Mouse (Mus musculus) hindbrain, embryonic 15.5 days (tissue): ENCODE data around the gene Nell1. TPM values are rescaled to one million over a fixed set of nuclear protein-coding genes. Genes with fewer than 3 reads are reported as not detected.

Experiments used
- ATAC-seq: fragments of 200-750 bp; cut with Nextera tagmentation; 2 replicates; pipeline ENCODE4 v1.8.0; 2017; ENCODE audit warnings: low read depth, moderate number of reproducible peaks, moderate TSS enrichment; ENCODE audit not compliant: low FRiP score
- H3K27ac ChIP-seq: fragments of 300-500 bp; sonication (generic); replicated peaks from 2 replicates; pipeline ENCODE4 v1.5.1; 2015; ENCODE audit warnings: mild to moderate bottlenecking, inconsistent platforms
- H3K27me3 ChIP-seq: fragments of 300-500 bp; sonication (generic); 2 replicates; pipeline ENCODE4 v1.6.1; 2015; ENCODE audit warnings: control low read depth, inconsistent platforms
- H3K36me3 ChIP-seq: fragments of 300-500 bp; sonication (generic); 2 replicates; pipeline ENCODE4 v1.6.1; 2015; ENCODE audit warnings: control low read depth, inconsistent platforms
- H3K4me1 ChIP-seq: fragments of 300-500 bp; sonication (generic); replicated peaks from 2 replicates; pipeline ENCODE4 v1.6.1; 2015; ENCODE audit warnings: control low read depth, inconsistent platforms
- H3K4me2 ChIP-seq: fragments of 300-500 bp; sonication (generic); 2 replicates; pipeline ENCODE4 v1.6.1; 2015; ENCODE audit warnings: moderate library complexity, mild to moderate bottlenecking, inconsistent platforms
- H3K4me3 ChIP-seq: fragments of 300-500 bp; sonication (generic); 2 replicates; pipeline ENCODE4 v1.5.1; 2015; ENCODE audit warnings: mild to moderate bottlenecking, inconsistent platforms
- H3K9ac ChIP-seq: fragments of 300-500 bp; sonication (generic); 2 replicates; pipeline ENCODE4 v1.6.1; 2015; ENCODE audit warnings: inconsistent platforms
- H3K9me3 ChIP-seq: fragments of 300-500 bp; sonication (generic); 2 replicates; pipeline ENCODE4 v1.6.1; 2016; ENCODE audit warnings: control low read depth, inconsistent platforms
- WGBS: fragments of 180-500 bp; shearing (Covaris S2); methylation state at CpG from one replicate; pipeline ENCODE4 v1.1.7; 2015; 5-methylcytosine and 5-hydroxymethylcytosine counted together
- polyA plus RNA-seq: library from polyadenylated mRNA; unstranded; fragments of >200 nt; fragmentation: Nextera tagmentation; extraction: Ambion mirVana; gene quantifications from 2 replicates; pipeline ENCODE4 v1.2.1, GENCODE M21; 2015

Nell1 gene
- polyA plus RNA-seq, 1 experiment from 2014 or later = 30.0 TPM

DNA sequence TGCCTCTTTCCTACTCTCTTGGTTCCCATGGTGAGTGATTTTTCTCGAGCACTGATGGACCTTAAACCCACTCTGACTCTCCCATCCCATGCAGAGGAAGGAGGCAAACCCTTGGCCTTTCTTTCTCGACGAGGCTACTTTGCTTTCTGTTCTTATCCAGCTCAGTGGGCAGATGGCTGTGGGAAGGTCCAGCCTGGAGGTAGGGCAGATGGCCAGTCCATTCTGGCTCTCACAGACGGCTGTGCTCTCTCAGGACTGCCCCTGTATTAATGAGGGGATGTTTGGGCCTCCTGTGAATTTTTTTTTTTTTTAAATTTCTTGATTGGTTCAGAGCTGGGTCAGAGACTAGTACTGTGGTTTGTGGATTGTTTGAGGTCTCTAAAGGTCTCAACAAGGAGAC lies 5.1 kb upstream of the Nell1 start:
- 30% methylated on average over 4 of the region's 4 CpGs for WGBS
- no peaks in the 10 kb centered on the region for H3K36me3 ChIP-seq
- H3K9me3 ChIP-seq = no peaks in the 10 kb centered on the region
- H3K4me2 ChIP-seq = no peak overlapping the region
- no peak for ATAC-seq
- H3K27me3 ChIP-seq = peaks cover 9% of the 10 kb centered on the region
- peaks cover 1% of the 10 kb centered on the region for H3K4me1 ChIP-seq
- H3K9ac ChIP-seq = no peak overlapping the region
- no peak overlapping the region for H3K4me3 ChIP-seq
- no peak overlapping the region for H3K27ac ChIP-seq

DNA sequence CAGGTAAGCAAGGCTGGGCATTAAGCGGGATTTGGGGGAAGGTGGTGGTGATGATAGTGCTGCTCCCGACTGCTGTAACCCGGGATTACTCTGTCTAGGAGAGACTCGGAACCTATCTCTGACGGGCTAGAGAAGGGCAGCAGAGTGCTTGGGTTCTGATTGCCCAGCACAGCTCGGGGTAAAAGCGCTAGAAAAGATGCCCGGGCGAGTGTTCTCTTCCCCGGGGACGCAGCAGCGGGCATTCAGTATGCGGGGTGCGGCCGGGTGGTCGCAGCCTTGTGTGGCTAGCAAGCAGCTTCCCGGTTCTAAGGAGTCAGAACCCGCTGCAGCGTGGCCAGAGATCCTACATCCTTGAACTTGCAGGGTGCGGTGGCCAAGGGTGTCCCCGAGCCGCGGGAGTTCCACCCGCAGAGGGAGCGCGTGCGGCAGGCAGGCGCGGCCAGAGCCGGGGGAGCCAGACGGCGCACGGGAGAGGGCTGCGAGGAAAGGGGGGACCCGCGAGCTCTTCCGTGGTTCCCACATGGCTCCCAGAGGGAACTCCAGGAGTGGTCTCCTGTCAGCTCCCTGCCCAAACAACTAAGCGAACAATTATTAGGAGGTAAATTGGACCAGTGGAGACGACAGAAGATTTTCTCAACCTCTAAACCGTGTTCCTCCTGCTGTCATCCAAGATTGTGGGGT lies 917 bp downstream of the Nell1 start:
- peak overlapping the region; percentile 88 for H3K4me2 ChIP-seq
- peak; percentile 65 for ATAC-seq
- 0% methylated on average over 39 of the region's 40 CpGs for WGBS
- no peaks in the 10 kb centered on the region for H3K36me3 ChIP-seq
- peaks cover 34% of the 10 kb centered on the region for H3K27me3 ChIP-seq
- peak overlapping the region; percentile 55 for H3K9ac ChIP-seq
- peaks cover 20% of the 10 kb centered on the region for H3K4me1 ChIP-seq
- no peaks in the 10 kb centered on the region for H3K9me3 ChIP-seq
- H3K4me3 ChIP-seq = peak overlapping the region; percentile 56
- peak overlapping the region; percentile 47 for H3K27ac ChIP-seq

DNA sequence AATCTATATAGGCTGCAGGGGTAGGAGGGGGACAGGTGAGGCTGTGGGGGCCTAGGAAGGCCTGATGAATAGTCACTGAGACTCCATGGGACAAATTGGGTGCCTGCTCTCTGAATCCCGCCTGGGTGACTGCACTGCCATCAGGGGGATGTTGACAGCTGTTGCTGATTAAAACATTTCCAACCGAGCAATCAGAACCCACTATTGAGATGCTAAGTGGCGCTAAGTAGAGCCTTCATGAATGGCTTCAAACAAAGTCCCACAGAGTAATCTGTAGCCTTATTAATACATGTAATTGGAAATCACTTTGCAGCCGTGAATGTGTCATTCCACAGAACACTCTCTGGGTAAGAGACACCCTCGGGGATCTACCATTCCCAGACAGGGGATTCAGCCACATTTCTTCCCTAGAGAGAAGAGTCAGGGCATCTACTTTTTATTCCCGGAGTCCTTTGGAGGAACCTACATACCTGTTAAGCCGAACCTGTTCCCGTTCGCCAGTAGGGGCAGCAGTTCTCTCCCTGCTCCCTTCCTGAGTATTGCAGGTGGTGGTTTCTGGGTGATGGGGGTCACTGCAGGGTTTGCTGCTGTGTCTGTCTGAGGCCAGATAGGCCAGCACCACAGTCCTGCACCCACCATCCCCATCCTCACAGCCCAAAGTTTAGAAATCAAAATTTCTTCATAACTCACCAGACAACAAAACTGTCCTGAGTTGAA lies 7.0 kb downstream of the Nell1 start:
- 10% methylated on average over 9 of the region's 9 CpGs for WGBS
- H3K4me2 ChIP-seq = no peak overlapping the region
- no peaks in the 10 kb centered on the region for H3K36me3 ChIP-seq
- peaks cover 14% of the 10 kb centered on the region for H3K27me3 ChIP-seq
- no peak overlapping the region for H3K27ac ChIP-seq
- no peak overlapping the region for H3K9ac ChIP-seq
- no peak for ATAC-seq
- no peaks in the 10 kb centered on the region for H3K9me3 ChIP-seq
- H3K4me3 ChIP-seq = no peak overlapping the region
- H3K4me1 ChIP-seq = 0 out of 2 replicates have a peak, but pooled peaks cover under 1% of the 10 kb centered on the region

DNA sequence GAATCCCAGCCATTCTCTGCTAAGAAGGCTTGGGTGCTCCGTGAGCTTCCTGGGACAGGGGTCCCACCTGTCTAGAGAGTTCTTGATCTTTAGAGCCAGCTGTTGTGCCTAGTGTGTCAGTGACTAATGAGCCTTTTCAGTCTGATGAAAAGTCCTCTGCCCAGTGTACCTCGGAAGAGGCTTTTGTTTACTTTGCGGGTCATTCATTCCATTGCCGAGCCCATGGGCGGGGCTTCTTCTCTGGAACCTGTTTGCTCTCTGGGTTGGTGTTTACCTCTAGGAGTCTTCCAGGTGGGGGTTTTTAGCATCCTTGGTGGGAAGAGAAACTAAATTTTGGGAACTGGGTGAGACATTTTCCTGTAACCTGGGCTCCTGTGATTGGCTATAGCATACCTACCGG lies 10.0 kb downstream of the Nell1 start:
- Histone ChIP-seq H3K4me2 (no peak overlapping the region), H3K27ac (no peak overlapping the region), H3K9ac (no peak overlapping the region), H3K36me3 (no peaks in the 10 kb centered on the region), H3K9me3 (no peaks in the 10 kb centered on the region), H3K4me3 (no peak overlapping the region), H3K4me1 (no peaks in the 10 kb centered on the region), H3K27me3 (no peaks in the 10 kb centered on the region)
- ATAC-seq = no peak
- 28% methylated on average over 6 of the region's 6 CpGs for WGBS

DNA sequence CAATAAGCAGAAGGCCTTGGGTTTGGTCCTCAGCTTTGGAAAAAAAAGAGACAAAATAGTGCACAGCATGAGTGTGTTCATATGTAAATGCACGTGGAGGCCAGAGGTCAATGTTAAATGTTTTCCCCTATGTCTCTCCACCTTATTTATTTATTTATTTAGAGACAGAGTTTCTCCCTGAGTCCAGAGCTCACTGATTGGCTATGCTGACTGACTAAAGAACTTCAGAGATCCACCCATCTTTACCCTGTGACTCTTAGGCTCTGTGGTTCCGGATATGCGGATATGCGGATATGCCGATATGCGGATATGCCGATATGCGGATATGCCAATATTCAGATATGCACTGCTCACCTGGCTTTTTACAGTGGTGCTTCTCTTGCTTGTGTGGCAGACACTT lies 11.3 kb downstream of the Nell1 start:
- Histone ChIP-seq H3K9ac (no peak overlapping the region), H3K36me3 (no peaks in the 10 kb centered on the region), H3K4me1 (no peaks in the 10 kb centered on the region), H3K27me3 (no peaks in the 10 kb centered on the region), H3K27ac (no peak overlapping the region), H3K4me2 (no peak overlapping the region), H3K9me3 (no peaks in the 10 kb centered on the region), H3K4me3 (no peak overlapping the region)
- WGBS = 90% methylated on average over 8 of the region's 8 CpGs
- ATAC-seq = no peak

DNA sequence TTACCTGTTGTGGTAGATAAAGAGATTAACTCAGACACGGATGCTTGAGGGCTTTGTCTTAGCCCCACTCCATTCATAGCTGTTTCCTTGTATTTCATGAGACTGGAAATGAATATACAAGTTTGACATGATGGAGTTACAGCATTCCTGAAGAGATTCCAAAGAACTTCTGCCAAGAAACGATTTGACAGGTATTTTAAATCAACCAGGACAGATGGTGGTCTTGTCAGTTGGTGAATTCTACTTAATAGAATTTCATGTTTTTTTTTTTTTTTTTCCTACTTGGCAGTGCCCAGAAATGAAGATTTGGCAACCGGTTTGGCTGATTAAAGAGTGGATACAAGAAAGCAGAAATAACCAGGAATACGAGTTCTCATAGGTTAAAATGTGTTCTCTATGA lies 24.7 kb downstream of the Nell1 start:
- WGBS = 91% methylated on average over 4 of the region's 4 CpGs
- H3K9ac ChIP-seq = no peak overlapping the region
- H3K4me3 ChIP-seq = no peak overlapping the region
- H3K9me3 ChIP-seq = no peaks in the 10 kb centered on the region
- H3K27me3 ChIP-seq = no peaks in the 10 kb centered on the region
- H3K36me3 ChIP-seq = no peaks in the 10 kb centered on the region
- no peak overlapping the region for H3K4me2 ChIP-seq
- ATAC-seq = no peak
- H3K27ac ChIP-seq = no peak overlapping the region
- no peaks in the 10 kb centered on the region for H3K4me1 ChIP-seq

DNA sequence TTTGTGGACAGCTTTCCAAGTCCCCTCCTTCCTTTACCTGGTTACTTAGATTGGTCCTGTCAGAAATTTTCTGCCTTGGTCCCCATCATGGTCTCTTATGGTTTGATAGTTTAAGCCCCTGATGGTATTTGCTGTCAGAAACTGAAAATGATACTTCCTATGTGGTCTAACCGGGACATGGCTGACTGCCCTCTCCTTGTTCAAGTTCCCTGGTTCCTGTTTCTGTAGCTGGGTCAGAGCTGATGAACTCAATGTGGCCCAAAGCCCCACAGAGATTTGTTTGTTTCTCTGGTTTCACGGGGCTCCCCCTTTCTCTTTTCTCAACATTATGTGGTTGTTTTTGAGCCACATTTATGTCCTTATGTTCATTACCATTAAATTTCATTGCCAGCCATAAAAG lies 30.6 kb downstream of the Nell1 start:
- Histone ChIP-seq H3K9ac (no peak overlapping the region), H3K4me2 (no peak overlapping the region), H3K4me1 (no peaks in the 10 kb centered on the region), H3K27me3 (no peaks in the 10 kb centered on the region), H3K4me3 (no peak overlapping the region), H3K9me3 (no peaks in the 10 kb centered on the region), H3K27ac (no peak overlapping the region), H3K36me3 (no peaks in the 10 kb centered on the region)
- no peak for ATAC-seq
- WGBS = 67% methylated on average over 2 of the region's 2 CpGs

DNA sequence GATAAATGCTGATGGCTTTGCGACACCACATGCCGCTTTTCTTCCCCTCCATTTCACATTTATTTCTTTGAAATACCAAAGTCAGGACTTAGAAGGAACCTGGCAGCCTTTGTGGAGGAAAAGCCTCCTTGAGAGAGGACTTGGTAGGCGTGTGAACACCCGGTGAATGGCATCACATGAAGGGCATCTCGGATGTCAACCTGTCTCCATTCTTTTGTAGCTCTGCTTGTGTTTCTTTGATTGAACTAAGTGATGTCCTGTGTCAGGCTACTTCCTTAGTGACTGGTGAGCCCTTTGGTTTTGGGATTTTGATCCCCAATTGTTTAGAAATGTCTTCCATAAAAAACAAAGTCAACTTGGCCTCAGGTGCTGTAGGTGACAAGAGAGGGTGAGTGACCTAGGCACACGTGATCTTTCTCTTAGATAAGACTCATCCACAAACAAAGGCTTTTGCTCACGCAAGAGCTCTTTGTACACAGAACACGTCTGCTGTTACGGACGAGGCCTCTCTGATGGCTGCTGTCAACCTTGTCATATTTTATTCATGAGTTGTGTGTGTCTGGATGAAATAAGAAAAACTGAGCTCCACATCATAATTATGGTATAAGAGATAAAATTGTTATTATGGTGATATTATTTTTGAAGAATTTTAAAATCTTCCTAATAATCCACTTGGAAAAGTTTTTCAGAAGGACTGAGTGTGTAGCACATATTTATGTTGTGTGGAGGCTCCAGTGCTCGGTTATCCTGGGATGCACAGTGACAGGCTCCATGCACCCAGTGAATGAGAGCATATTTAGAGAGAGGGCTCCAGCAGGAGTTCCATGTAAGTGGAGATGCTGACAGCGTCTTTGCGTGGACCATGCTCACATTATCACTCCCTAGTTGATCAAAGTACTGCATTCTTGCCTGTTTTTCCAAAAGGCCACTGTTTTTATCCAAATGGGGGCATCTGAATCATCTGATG lies 60.8 kb downstream of the Nell1 start:
- Histone ChIP-seq H3K27me3 (no peaks in the 10 kb centered on the region), H3K27ac (no peak overlapping the region), H3K9me3 (no peaks in the 10 kb centered on the region), H3K9ac (no peak overlapping the region), H3K4me3 (no peak overlapping the region), H3K36me3 (no peaks in the 10 kb centered on the region), H3K4me1 (no peaks in the 10 kb centered on the region), H3K4me2 (no peak overlapping the region)
- ATAC-seq = no peak
- WGBS = 65% methylated on average over 13 of the region's 13 CpGs

DNA sequence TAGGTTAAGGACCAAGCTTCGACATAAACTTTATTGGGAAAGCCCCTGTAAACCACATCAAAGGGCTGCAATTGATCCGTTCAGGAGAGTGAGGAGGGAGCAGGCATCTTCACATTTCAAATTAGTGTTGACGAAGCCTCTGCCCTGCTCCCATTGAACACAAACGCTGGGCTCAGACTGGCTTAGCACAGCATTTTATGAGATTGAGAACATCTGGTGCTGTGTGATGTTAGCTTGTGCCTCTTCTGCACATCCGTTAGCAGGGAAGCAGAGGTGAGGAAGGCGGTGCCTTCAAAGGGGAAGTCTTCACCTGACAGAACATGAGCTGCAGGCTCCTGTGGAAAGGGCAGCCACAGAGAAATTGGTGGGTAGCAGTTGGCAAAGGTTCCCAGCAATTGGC lies 66.4 kb downstream of the Nell1 start:
- H3K9ac ChIP-seq = no peak overlapping the region
- H3K27ac ChIP-seq = no peak overlapping the region
- H3K27me3 ChIP-seq = no peaks in the 10 kb centered on the region
- H3K4me1 ChIP-seq = no peaks in the 10 kb centered on the region
- H3K4me3 ChIP-seq = no peak overlapping the region
- 64% methylated on average over 6 of the region's 6 CpGs for WGBS
- no peaks in the 10 kb centered on the region for H3K9me3 ChIP-seq
- no peaks in the 10 kb centered on the region for H3K36me3 ChIP-seq
- H3K4me2 ChIP-seq = no peak overlapping the region
- ATAC-seq = no peak

DNA sequence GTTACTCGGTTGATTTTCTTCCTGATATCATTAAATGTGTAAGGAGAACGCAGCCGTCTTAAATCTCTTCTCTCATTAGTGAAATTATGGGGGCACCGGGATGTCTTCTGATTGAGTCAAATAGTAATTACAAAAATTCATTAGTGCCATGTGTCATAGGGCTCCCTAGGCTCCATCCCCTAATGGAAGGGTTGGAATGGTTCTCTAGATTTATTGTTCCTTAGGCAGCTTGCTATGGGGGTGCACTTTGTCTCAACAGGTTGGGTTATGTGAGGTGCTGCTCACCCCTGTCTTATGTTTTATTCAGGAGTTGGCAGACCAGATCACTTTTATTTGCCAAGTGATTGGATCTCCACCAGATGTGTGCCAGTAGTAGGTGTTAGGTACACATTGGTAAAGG lies 75.5 kb downstream of the Nell1 start:
- peak; percentile 54; the same call in 1 of the 2 replicates for ATAC-seq
- no peaks in the 10 kb centered on the region for H3K9me3 ChIP-seq
- H3K4me1 ChIP-seq = no peaks in the 10 kb centered on the region
- 75% methylated on average over 4 of the region's 4 CpGs for WGBS
- H3K9ac ChIP-seq = no peak overlapping the region
- H3K4me2 ChIP-seq = no peak overlapping the region
- H3K27ac ChIP-seq = no peak overlapping the region
- no peaks in the 10 kb centered on the region for H3K36me3 ChIP-seq
- no peak overlapping the region for H3K4me3 ChIP-seq
- no peaks in the 10 kb centered on the region for H3K27me3 ChIP-seq

DNA sequence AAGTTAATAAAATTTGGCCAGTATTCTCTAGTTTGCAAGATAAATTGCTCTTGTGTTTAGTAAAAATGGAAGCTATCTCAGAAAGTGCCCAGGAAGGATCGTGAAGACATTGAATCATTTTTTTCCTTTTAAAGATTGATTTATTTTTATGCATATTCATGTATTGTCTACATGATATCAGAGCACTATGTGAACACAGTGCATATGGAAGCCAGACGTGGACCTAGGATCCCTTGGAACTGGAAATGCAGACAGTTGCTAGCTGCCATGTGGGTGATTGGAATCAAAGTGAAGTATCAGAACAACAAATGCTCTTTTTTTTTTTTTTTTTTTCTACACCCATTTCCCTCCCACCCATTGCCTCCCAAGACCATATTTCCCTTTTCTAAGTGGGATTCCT lies 79.0 kb downstream of the Nell1 start:
- no peak overlapping the region for H3K9ac ChIP-seq
- no peaks in the 10 kb centered on the region for H3K36me3 ChIP-seq
- H3K27ac ChIP-seq = no peak overlapping the region
- no peaks in the 10 kb centered on the region for H3K27me3 ChIP-seq
- H3K4me1 ChIP-seq = no peaks in the 10 kb centered on the region
- H3K9me3 ChIP-seq = no peaks in the 10 kb centered on the region
- 88% methylated on average over 2 of the region's 2 CpGs for WGBS
- H3K4me3 ChIP-seq = no peak overlapping the region
- no peak overlapping the region for H3K4me2 ChIP-seq
- no peak for ATAC-seq

DNA sequence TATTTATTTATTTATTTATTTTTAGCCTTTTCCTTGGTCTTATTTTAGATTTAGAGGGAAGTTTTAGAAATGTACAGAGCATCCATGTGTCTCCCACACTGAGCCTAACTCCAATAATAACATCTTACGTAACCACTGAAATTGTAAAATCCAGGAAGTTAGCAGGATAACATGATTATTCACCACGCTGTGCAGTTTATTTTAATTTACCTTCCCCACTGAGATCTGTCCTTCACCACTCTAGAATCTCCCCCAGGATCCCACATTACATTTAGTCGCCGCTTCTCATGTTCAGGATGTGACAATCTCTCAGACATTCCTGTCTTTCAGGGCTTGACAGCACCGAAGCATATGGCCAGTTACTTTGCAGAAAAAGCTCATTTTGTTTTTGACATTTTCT lies 119.8 kb downstream of the Nell1 start:
- Histone ChIP-seq H3K9me3 (no peaks in the 10 kb centered on the region), H3K4me2 (no peak overlapping the region), H3K27ac (no peak overlapping the region), H3K27me3 (no peaks in the 10 kb centered on the region), H3K4me3 (no peak overlapping the region), H3K9ac (no peak overlapping the region), H3K4me1 (no peaks in the 10 kb centered on the region), H3K36me3 (no peaks in the 10 kb centered on the region)
- 74% methylated on average over 5 of the region's 5 CpGs for WGBS
- no peak for ATAC-seq
